Mouse (Mus musculus): Measurements from ENCODE around the gene Hspa2. TPM values are rescaled to one million over a fixed set of nuclear protein-coding genes. Genes with fewer than 3 reads are reported as not detected.

The Hspa2 gene
- total RNA-seq, 2 experiments from 2014 or later, result 7.3 to 18.9 TPM

- peak; percentile 58 for ATAC-seq (replicated peaks; ENCODE audit: poor library complexity, severe bottlenecking)
Measured at GRCm38 (mm10) chr12:76376649-76377048, 27.3 kb upstream of the Hspa2 start.

- peak; percentile 86 for ATAC-seq (replicated peaks; ENCODE audit: poor library complexity, severe bottlenecking)
Measured at GRCm38 (mm10) chr12:76377059-76377458, 26.9 kb upstream of the Hspa2 start.

GRCm38 (mm10) chr12:76377726-76378125 is 26.2 kb upstream of the Hspa2 start:
- ATAC-seq (replicated peaks; ENCODE audit: poor library complexity, severe bottlenecking), result no peak

- ATAC-seq (replicated peaks; ENCODE audit: poor library complexity, severe bottlenecking), result no peak
Measured at GRCm38 (mm10) chr12:76378556-76378955, 25.4 kb upstream of the Hspa2 start.

GRCm38 (mm10) chr12:76380151-76380550 is 23.8 kb upstream of the Hspa2 start:
- no peak for ATAC-seq (replicated peaks; ENCODE audit: poor library complexity, severe bottlenecking)

- no peak for ATAC-seq (replicated peaks; ENCODE audit: poor library complexity, severe bottlenecking)
Measured at GRCm38 (mm10) chr12:76385342-76385741, 18.6 kb upstream of the Hspa2 start.

- 0 out of 2 replicates have a peak, but pooled peaks have one; percentile 31 for ATAC-seq (replicated peaks; ENCODE audit: poor library complexity, severe bottlenecking)
Measured at GRCm38 (mm10) chr12:76388794-76389193, 15.2 kb upstream of the Hspa2 start.

- ATAC-seq (replicated peaks; ENCODE audit: poor library complexity, severe bottlenecking), result no peak
Measured at GRCm38 (mm10) chr12:76391595-76392271, 12.2 kb upstream of the Hspa2 start.

GRCm38 (mm10) chr12:76392979-76393378 is 11.0 kb upstream of the Hspa2 start:
- ATAC-seq (replicated peaks; ENCODE audit: poor library complexity, severe bottlenecking), result 0 out of 2 replicates have a peak, but pooled peaks have one; percentile 7

- ATAC-seq (replicated peaks; ENCODE audit: poor library complexity, severe bottlenecking), result no peak
Measured at GRCm38 (mm10) chr12:76397281-76397680, 6.7 kb upstream of the Hspa2 start.

- no peak for ATAC-seq (replicated peaks; ENCODE audit: poor library complexity, severe bottlenecking)
Measured at GRCm38 (mm10) chr12:76401674-76402073, 2.3 kb upstream of the Hspa2 start.

- peak; percentile 51 for ATAC-seq (replicated peaks; ENCODE audit: poor library complexity, severe bottlenecking)
Measured at GRCm38 (mm10) chr12:76402991-76403885, 738 bp upstream of the Hspa2 start.

GRCm38 (mm10) chr12:76404836-76405182 is 833 bp downstream of the Hspa2 start:
- no peak for ATAC-seq (replicated peaks; ENCODE audit: poor library complexity, severe bottlenecking)

GRCm38 (mm10) chr12:76405183-76405970 is 1.4 kb downstream of the Hspa2 start:
- no peak for ATAC-seq (replicated peaks; ENCODE audit: poor library complexity, severe bottlenecking)

GRCm38 (mm10) chr12:76405971-76406370 is 2.0 kb downstream of the Hspa2 start:
- no peak for ATAC-seq (replicated peaks; ENCODE audit: poor library complexity, severe bottlenecking)

- ATAC-seq (replicated peaks; ENCODE audit: poor library complexity, severe bottlenecking), result 0 out of 2 replicates have a peak, but pooled peaks have one; percentile 9
Measured at GRCm38 (mm10) chr12:76407184-76407583, 3.2 kb downstream of the Hspa2 start.

- ATAC-seq (replicated peaks; ENCODE audit: poor library complexity, severe bottlenecking), result no peak
Measured at GRCm38 (mm10) chr12:76409166-76409565, 5.2 kb downstream of the Hspa2 start.

- ATAC-seq (replicated peaks; ENCODE audit: poor library complexity, severe bottlenecking), result peak; percentile 50
Measured at GRCm38 (mm10) chr12:76415383-76416010, 11.5 kb downstream of the Hspa2 start.

- ATAC-seq (replicated peaks; ENCODE audit: poor library complexity, severe bottlenecking), result peak; percentile 56
Measured at GRCm38 (mm10) chr12:76417433-76417854, 13.5 kb downstream of the Hspa2 start, which contains the start of gene Ppp1r36. Ppp1r36 (plus strand) TSS chr12:76417538.

- ATAC-seq (replicated peaks; ENCODE audit: poor library complexity, severe bottlenecking), result no peak
Measured at GRCm38 (mm10) chr12:76418346-76418745, 14.4 kb downstream of the Hspa2 start.
